Mouse (Mus musculus): ENCODE measurements around the gene Hgd.

DNA sequence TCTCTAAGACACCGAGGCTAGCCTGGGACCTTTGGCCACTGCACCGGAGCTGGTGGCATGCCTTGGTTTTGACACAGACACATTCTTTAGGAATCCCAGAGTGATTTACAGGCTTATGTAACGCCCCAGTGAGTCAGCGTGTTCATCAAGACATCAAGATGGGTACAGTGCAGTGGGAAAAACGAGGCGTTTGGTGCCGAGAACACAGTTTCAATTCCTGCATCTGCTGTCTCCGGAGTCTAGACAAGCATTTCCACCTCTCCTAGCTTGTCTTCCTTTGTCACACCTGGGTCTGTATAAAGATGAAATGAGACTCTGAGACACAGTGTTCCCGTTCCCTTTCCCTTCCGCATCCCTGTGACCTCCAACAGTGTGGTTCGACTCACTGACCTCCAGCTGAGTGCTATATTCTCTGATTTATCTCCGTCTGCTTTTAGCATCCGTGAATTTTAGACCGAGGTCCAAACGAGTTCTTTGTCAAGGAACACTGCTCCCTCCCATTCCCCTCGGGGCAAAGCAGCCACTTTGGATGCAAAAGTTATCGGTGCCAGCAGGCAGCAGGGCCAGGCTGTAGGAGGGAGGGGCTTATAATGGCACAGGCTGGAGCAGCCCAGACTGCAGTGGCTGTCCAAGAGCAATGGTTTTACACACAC lies 96.2 kb downstream of the Hgd start:
- TF ChIP-seq CTCF (IDR thresholded peaks at IDR 0.05; ENCODE audit: extremely low read depth, insufficient read depth, insufficient read length, insufficient replicate concordance) (no peak), POLR2A (IDR thresholded peaks at IDR 0.05; ENCODE audit: low read depth, low read length) (no peak)

All from spleen, adult 2 months (tissue).